Mouse (Mus musculus) lung, postnatal 25 days (tissue): ENCODE measurements around the gene Exoc2.

Experiments used
- DNase-seq: peaks from one replicate; pipeline ENCODE4 v3.0.0; 2022; ENCODE audit warnings: low spot score

The Exoc2 gene

GRCm38 (mm10) chr13:30892315-30892714 is 81.6 kb downstream of the Exoc2 start:
- no peak for DNase-seq

GRCm38 (mm10) chr13:30891223-30891622 is 82.7 kb downstream of the Exoc2 start:
- DNase-seq, result no peak

- DNase-seq, result peak; percentile 59
These were observed 85.4 kb downstream of the Exoc2 start for GRCm38 (mm10) chr13:30888480-30888879.

GRCm38 (mm10) chr13:30880310-30880709 is 93.6 kb downstream of the Exoc2 start:
- no peak for DNase-seq

GRCm38 (mm10) chr13:30879871-30880270 is 94.0 kb downstream of the Exoc2 start:
- DNase-seq, result no peak

GRCm38 (mm10) chr13:30875825-30876224 is 98.1 kb downstream of the Exoc2 start:
- no peak for DNase-seq

- no peak for DNase-seq
These were observed 100.4 kb downstream of the Exoc2 start for GRCm38 (mm10) chr13:30873472-30873871.

GRCm38 (mm10) chr13:30865486-30865885 is 108.4 kb downstream of the Exoc2 start:
- no peak for DNase-seq

- DNase-seq, result no peak
These were observed 109.9 kb downstream of the Exoc2 start for GRCm38 (mm10) chr13:30864042-30864441.

GRCm38 (mm10) chr13:30858421-30858820 is 115.5 kb downstream of the Exoc2 start:
- peak; percentile 8 for DNase-seq

GRCm38 (mm10) chr13:30850736-30851135 is 123.2 kb downstream of the Exoc2 start:
- no peak for DNase-seq

- DNase-seq, result peak; percentile 38
These were observed 125.9 kb downstream of the Exoc2 start for GRCm38 (mm10) chr13:30848001-30848400.

- DNase-seq, result no peak
These were observed 127.4 kb downstream of the Exoc2 start for GRCm38 (mm10) chr13:30846506-30846905.

GRCm38 (mm10) chr13:30843049-30843448 is 130.8 kb downstream of the Exoc2 start:
- DNase-seq, result no peak

- DNase-seq, result no peak
These were observed 132.1 kb downstream of the Exoc2 start for GRCm38 (mm10) chr13:30841843-30842242.

- DNase-seq, result no peak
These were observed 132.6 kb downstream of the Exoc2 start for GRCm38 (mm10) chr13:30841306-30841705.

GRCm38 (mm10) chr13:30840700-30841099 is 133.2 kb downstream of the Exoc2 start:
- no peak for DNase-seq

- DNase-seq, result no peak
These were observed 137.6 kb downstream of the Exoc2 start for GRCm38 (mm10) chr13:30836342-30836741.

- no peak for DNase-seq
These were observed 139.0 kb downstream of the Exoc2 start for GRCm38 (mm10) chr13:30834859-30835258.

- no peak for DNase-seq
These were observed 139.5 kb downstream of the Exoc2 start for GRCm38 (mm10) chr13:30834349-30834748.

- DNase-seq, result no peak
These were observed 140.3 kb downstream of the Exoc2 start for GRCm38 (mm10) chr13:30833476-30834149.

- no peak for DNase-seq
These were observed 142.5 kb downstream of the Exoc2 start for GRCm38 (mm10) chr13:30831369-30831768.

- DNase-seq, result no peak
These were observed 147.4 kb downstream of the Exoc2 start for GRCm38 (mm10) chr13:30826511-30826910.

GRCm38 (mm10) chr13:30824903-30825302 is 149.0 kb downstream of the Exoc2 start:
- DNase-seq, result no peak
